Mouse (Mus musculus): ENCODE results near the gene Gse1. TPM values are rescaled to one million over a fixed set of nuclear protein-coding genes. Genes with fewer than 3 reads are reported as not detected.

The Gse1 gene
- polyA plus RNA-seq, 1 experiment, result 45.8 TPM

DNA sequence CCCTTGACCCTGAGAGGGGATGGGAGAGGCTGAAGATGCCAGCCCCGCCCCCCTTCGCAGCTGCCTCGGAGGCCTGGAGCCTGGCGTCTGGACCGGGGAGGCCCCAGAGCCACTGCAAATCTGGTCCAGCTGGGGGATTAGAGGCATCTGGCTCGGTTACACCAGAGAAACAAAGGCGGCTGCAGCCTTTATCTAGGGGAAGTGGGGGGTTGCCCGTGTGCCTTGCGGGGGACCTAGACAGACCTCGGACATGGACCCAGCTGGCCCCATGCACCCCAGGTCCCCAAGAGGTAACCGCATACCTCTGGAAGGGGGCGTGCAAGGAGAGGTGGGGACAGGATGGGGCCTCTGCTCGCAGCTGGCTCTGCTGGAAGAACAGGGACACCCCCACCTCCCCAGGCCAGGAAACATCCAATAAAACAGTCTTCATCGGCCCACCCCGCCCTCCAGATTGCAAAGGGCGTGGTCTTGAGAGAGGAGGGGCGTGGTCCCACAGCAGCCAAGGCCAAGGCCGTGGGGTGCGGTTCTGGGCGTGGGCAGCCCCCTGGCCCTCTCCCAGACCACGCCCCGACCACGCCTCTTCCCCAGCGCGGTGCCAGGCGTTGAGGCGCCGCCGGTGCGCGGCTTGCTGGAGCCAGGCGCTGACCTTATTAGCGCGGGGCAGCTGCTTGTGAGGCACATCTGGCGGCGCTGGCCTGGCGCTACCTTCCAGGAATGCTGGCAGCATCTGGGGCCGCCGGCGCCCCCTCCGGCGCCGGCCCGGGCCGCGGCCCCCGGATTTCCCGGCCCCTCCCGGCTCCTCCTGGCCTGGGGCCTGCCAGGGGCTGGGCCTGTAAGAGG is 48.0 kb downstream of the Gse1 start:
- no peak overlapping the region; the same call in 1 of the 2 replicates for H3K27ac ChIP-seq (ENCODE audit: control insufficient read depth, insufficient read depth, low read depth, low read length, poor library complexity)
- H3K4me3 ChIP-seq (replicated peaks; ENCODE audit: control insufficient read depth, low read depth, low read length), result no peak overlapping the region
- peaks cover 4% of the 10 kb centered on the region for H3K4me1 ChIP-seq (ENCODE audit: control insufficient read depth, insufficient read depth, low read length)
- TF ChIP-seq CTCF (IDR thresholded peaks at IDR 0.05; ENCODE audit: control insufficient read depth, insufficient read depth, low read length) (no peak), POLR2A (IDR thresholded peaks at IDR 0.05; ENCODE audit: borderline replicate concordance, control insufficient read depth, low read depth, low read length) (no peak; the same call in 1 of the 2 replicates)
- WGBS, result 1% methylated on average over 49 of the region's 49 CpGs

DNA sequence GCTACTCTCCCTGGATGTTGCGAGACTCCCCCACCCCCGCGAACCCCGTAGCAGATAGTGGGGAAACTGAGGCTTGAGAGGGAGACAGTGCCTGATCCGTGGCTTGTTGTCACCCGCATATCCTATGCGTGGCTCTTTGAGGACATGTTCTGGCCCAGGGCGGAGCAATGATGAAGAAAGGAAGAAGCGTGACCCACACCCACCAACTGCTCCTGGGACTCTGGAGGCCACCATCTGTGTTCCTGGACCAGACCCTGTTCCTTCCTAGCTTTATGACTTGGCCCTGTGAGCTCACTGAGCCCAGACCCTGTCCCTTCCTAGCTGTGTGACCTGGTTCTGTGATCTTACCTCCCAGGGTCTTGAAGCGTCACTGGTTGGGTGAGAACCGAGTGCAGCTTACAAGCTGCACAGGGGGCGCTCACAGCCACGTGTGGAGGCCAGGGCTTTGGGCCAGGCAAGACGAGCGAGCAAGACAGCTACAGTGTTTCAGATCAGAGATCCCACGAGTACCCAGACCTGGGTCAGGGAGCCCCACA is 48.7 kb downstream of the Gse1 start:
- Histone ChIP-seq H3K4me1 (ENCODE audit: control insufficient read depth, insufficient read depth, low read length) (peaks cover 4% of the 10 kb centered on the region), H3K4me3 (replicated peaks; ENCODE audit: control insufficient read depth, low read depth, low read length) (peak overlapping the region; percentile 0), H3K27ac (ENCODE audit: control insufficient read depth, insufficient read depth, low read depth, low read length, poor library complexity) (no peak overlapping the region)
- 4% methylated on average over 16 of the region's 16 CpGs for WGBS
- no peak for TF ChIP-seq POLR2A (IDR thresholded peaks at IDR 0.05; ENCODE audit: borderline replicate concordance, control insufficient read depth, low read depth, low read length)
- peak; percentile 25; the same call in 1 of the 2 replicates for TF ChIP-seq CTCF (IDR thresholded peaks at IDR 0.05; ENCODE audit: control insufficient read depth, insufficient read depth, low read length)

DNA sequence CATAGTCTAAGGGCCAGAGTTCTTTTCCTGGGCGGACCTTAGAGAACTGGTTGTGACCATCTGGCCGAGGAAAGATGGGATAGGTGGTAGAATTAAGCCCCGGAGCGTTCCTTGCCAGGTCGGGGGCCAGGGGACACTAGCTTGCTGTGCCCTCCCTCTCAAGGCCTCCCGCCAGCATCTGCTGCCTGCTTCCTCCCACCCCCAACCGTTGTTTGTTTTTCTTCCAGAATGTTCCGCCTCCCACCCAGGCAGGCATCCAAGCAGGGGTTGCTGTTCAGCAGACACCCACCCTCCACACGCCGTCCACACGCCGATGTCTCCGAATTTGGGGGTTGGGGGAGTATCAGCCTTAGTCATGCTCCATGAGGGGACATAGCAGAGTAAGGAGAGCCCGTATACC is 49.8 kb downstream of the Gse1 start:
- Histone ChIP-seq H3K27ac (ENCODE audit: control insufficient read depth, insufficient read depth, low read depth, low read length, poor library complexity) (no peak overlapping the region), H3K4me3 (replicated peaks; ENCODE audit: control insufficient read depth, low read depth, low read length) (no peak overlapping the region), H3K4me1 (ENCODE audit: control insufficient read depth, insufficient read depth, low read length) (peaks cover 4% of the 10 kb centered on the region)
- WGBS, result 75% methylated on average over 14 of the region's 14 CpGs
- TF ChIP-seq CTCF (IDR thresholded peaks at IDR 0.05; ENCODE audit: control insufficient read depth, insufficient read depth, low read length), result no peak
- TF ChIP-seq POLR2A (IDR thresholded peaks at IDR 0.05; ENCODE audit: borderline replicate concordance, control insufficient read depth, low read depth, low read length), result no peak

DNA sequence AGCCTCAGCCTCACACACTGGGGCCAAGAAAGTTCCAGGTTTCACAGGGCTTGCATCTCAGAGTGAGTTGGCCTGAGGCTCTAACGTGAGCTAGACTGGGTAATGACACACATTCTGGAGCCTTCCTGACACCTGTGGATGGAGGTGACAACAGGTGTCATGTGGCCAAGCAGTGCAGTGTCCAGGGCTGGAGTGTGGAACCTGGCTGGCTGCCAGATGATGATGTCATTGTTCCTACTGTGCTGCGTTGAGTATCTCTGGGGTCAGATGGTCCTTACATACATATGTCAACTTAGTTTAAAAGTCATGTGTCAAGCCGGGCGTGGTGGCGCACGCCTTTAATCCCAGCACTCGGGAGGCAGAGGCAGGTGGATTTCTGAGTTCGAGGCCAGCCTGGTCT is 51.2 kb downstream of the Gse1 start:
- no peak for TF ChIP-seq POLR2A (IDR thresholded peaks at IDR 0.05; ENCODE audit: borderline replicate concordance, control insufficient read depth, low read depth, low read length)
- TF ChIP-seq CTCF (IDR thresholded peaks at IDR 0.05; ENCODE audit: control insufficient read depth, insufficient read depth, low read length), result no peak
- Histone ChIP-seq H3K27ac (ENCODE audit: control insufficient read depth, insufficient read depth, low read depth, low read length, poor library complexity) (no peak overlapping the region), H3K4me3 (replicated peaks; ENCODE audit: control insufficient read depth, low read depth, low read length) (no peak overlapping the region), H3K4me1 (ENCODE audit: control insufficient read depth, insufficient read depth, low read length) (peaks cover 4% of the 10 kb centered on the region)
- 88% methylated on average over 8 of the region's 8 CpGs for WGBS

DNA sequence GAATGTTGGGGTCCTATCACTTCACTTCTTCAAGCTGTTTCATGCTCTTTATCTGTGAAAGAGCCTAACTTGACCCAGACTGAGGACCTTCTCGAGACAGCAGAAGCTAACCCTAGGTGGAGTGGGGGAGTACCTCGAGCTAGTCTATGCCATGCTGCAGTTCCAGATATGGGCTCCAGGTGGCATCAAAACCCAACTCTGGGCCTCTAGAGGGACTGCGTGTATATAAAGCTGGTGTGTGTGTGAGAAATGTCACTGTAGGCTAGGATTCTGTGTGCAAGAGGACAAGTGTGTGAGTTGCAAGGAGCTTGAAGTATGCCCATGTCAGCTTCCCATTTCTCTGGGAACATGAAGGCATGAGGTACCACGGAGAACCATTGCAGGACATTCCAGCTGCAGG is 53.2 kb downstream of the Gse1 start:
- no peak overlapping the region for H3K4me3 ChIP-seq (replicated peaks; ENCODE audit: control insufficient read depth, low read depth, low read length)
- peaks cover 6% of the 10 kb centered on the region for H3K4me1 ChIP-seq (ENCODE audit: control insufficient read depth, insufficient read depth, low read length)
- peak; percentile 71 for TF ChIP-seq CTCF (IDR thresholded peaks at IDR 0.05; ENCODE audit: control insufficient read depth, insufficient read depth, low read length)
- no peak for TF ChIP-seq POLR2A (IDR thresholded peaks at IDR 0.05; ENCODE audit: borderline replicate concordance, control insufficient read depth, low read depth, low read length)
- WGBS, result 19% methylated on average over 4 of the region's 4 CpGs
- H3K27ac ChIP-seq (ENCODE audit: control insufficient read depth, insufficient read depth, low read depth, low read length, poor library complexity), result no peak overlapping the region

DNA sequence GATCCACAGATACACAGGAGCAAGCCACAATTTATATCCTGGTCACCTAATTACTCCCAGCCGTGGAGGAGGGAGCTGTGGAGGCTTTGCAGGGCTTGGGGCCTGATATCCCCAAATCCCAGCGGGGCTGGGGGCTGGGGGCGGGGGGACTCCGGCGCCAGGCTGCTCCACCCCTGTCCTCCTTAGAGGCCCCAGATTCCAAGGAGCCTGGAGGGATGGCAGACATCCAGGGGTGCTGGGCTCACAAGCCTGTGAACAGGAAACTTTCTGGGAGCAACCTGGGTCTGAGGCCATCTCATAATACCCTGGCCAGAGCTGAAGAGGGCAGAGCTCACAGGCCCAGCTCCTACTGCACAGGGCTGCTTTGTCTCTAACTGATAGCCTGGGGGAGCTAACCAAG is 54.2 kb downstream of the Gse1 start:
- H3K4me3 ChIP-seq (replicated peaks; ENCODE audit: control insufficient read depth, low read depth, low read length), result no peak overlapping the region
- no peak overlapping the region for H3K27ac ChIP-seq (ENCODE audit: control insufficient read depth, insufficient read depth, low read depth, low read length, poor library complexity)

DNA sequence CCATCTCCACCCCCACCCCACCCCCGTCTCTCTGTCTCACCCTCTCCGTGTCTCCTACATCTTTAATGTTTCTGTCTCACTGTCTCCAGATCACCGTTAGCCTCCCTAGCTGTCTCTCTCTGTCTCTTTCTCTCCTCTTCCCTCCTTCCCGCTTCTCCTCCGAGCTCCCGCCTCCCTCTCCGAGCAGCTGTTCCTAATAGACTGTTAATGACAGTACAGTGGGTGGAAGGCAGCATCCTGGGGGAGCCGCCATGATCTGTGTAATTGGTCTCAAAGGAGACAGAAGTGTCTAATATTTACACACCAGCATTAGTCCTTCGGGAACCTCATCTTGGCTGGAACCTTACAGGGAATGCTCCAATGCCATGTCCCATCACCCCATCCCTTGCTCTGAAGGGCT is 56.0 kb downstream of the Gse1 start:
- no peak for TF ChIP-seq CTCF (IDR thresholded peaks at IDR 0.05; ENCODE audit: control insufficient read depth, insufficient read depth, low read length)
- no peak for TF ChIP-seq POLR2A (IDR thresholded peaks at IDR 0.05; ENCODE audit: borderline replicate concordance, control insufficient read depth, low read depth, low read length)
- no peak overlapping the region for H3K4me3 ChIP-seq (replicated peaks; ENCODE audit: control insufficient read depth, low read depth, low read length)
- WGBS, result 80% methylated on average over 9 of the region's 9 CpGs
- peaks cover 2% of the 10 kb centered on the region; the same call in 1 of the 2 replicates for H3K4me1 ChIP-seq (ENCODE audit: control insufficient read depth, insufficient read depth, low read length)
- H3K27ac ChIP-seq (ENCODE audit: control insufficient read depth, insufficient read depth, low read depth, low read length, poor library complexity), result no peak overlapping the region

More for the DNA sequence above, 54.2 kb downstream of the Gse1 start:
- TF ChIP-seq CTCF (IDR thresholded peaks at IDR 0.05; ENCODE audit: control insufficient read depth, insufficient read depth, low read length), result no peak
- no peak for TF ChIP-seq POLR2A (IDR thresholded peaks at IDR 0.05; ENCODE audit: borderline replicate concordance, control insufficient read depth, low read depth, low read length)
- 91% methylated on average over 5 of the region's 5 CpGs for WGBS
- H3K4me1 ChIP-seq (ENCODE audit: control insufficient read depth, insufficient read depth, low read length), result peaks cover 2% of the 10 kb centered on the region; the same call in 1 of the 2 replicates

DNA sequence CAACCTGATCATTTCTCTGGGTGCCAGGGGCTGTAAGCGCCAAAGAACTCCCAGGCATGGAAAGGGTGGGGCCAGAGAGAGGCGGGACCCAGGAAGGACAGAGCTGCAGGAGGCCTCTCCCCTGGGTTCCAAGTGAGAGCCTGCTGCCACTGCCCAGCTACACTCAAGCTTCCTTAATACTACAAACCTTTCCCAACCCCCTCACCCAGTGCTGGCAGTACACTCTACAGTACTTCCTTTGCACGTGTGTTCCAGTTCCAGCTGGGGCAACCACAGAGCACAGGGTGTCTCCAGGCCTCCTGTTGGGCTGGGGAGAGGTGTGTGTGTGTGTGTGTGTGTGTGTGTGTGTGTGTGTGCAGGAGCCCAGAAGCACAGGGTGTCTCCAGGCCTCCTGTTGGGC is 56.8 kb downstream of the Gse1 start:
- H3K27ac ChIP-seq (ENCODE audit: control insufficient read depth, insufficient read depth, low read depth, low read length, poor library complexity), result no peak overlapping the region
- no peak overlapping the region for H3K4me3 ChIP-seq (replicated peaks; ENCODE audit: control insufficient read depth, low read depth, low read length)
- TF ChIP-seq POLR2A (IDR thresholded peaks at IDR 0.05; ENCODE audit: borderline replicate concordance, control insufficient read depth, low read depth, low read length) (no peak), CTCF (IDR thresholded peaks at IDR 0.05; ENCODE audit: control insufficient read depth, insufficient read depth, low read length) (no peak)
- peaks cover 2% of the 10 kb centered on the region; the same call in 1 of the 2 replicates for H3K4me1 ChIP-seq (ENCODE audit: control insufficient read depth, insufficient read depth, low read length)
- WGBS, result 2% methylated on average over 3 of the region's 3 CpGs
